Mouse (Mus musculus) hindlimb bud, embryonic 11.5 days (tissue): ENCODE results near the gene Plb1.

Source experiments
- DNase-seq: peaks from one replicate; pipeline ENCODE4 v3.0.0-alpha.2; 2012; ENCODE audit warnings: low read depth, low spot score; ENCODE audit errors: extremely low spot score

Plb1 gene

DNA sequence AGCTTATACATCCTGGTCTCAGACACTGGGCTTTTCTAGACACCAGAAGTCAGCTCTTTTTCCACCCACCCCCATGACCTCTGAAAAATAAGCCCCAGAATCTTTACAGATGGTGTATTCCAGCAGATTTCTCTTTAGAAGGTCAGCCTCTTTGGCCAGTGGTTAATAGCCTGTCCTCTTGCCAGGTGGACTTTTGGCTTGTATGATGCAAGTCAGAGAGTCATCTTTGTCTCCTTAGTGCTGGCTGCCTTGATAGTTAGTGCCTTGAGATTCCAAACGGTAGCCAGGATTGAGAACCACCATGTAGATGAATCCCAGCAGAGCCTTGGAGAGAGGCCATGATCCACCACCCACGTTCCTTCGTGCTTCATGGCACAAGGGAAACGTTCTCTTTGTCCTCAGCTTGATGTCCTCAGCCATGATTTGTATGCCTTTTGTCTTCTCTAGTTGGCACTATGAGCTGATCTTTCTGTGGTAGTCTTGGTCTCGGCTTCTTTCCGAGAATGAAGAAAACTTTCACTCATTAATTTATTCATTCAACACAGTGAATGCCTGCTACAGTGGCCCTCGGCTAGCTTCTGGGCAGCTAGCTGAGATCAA, 10.9 kb downstream of the Plb1 start:
- no peak for DNase-seq

DNA sequence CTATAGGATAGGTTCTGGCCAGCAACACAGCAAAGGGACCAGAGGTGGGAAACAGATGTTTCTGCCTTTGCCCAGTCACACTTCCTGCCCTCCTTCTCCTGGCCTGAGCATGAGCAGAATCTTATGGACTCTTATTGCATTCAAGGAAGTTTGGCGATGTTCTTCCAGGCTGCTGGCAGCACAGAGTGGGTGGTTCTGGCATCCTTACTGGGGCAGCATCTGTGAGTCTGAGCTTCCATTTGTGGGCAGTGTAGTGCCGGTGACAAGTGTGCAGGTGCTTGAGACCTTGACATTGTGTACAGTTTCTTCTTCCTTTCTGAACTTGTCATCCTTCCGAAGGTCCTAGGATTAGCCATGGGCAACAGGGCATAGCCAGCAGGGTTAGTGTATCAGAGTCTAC, 12.9 kb downstream of the Plb1 start:
- DNase-seq = no peak

DNA sequence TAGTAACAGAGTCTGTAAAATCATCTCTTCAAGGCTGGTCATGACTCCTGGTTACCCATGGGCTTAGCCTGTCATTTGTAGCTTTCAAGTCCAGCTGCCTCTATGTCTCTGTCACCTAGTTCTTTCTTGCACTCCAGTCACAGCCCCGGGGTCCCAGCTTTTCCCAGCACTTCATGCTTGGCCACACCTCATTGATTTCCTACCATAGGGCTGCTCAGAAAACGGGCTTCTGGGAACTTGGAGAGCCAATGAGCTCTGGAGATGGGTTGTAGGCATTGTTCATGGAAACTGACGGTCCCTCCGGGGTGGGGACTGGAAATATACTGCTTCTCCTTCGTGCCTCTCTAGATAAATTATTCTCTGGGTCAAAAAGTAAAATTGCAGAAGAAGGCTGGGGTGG, 28.2 kb downstream of the Plb1 start:
- DNase-seq = no peak

DNA sequence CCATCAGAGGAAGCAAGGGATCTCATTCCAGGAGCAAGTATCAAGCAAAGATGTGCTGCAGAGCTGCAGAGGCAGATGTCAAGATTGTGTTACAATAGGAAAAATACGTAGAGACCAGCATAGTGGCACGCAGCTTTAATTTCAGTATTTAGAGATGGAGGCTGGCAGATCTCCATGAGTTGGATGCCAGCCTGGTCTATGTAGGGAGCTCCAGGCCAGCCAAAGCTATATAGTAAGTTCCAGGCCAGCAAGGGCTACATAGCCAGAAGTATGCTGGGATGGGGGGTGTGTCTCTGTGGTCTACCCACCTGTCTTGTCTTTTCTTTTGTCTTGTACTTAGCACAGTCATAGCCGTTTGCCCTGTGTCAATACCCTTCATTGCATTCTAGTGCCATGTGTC, 28.7 kb downstream of the Plb1 start:
- no peak for DNase-seq

DNA sequence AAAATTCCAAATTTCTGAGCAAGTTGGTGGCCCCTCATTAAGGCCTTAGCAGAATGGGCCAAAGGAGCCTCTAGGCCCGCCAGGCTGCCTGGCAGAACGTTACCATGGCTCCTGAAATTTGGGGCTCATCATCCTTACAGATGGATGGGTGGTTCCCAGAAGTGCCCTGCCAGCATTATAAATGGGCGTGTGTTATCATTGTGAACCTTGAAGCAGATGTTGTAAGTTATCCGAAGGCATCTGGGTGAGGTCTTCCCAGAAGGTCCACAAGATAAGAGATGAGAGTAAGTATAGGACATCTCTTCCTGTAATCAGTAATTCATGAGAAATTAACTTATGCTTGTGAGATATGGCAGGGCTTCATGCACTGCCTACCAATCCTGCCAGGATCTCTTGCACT, 30.0 kb downstream of the Plb1 start:
- no peak for DNase-seq

DNA sequence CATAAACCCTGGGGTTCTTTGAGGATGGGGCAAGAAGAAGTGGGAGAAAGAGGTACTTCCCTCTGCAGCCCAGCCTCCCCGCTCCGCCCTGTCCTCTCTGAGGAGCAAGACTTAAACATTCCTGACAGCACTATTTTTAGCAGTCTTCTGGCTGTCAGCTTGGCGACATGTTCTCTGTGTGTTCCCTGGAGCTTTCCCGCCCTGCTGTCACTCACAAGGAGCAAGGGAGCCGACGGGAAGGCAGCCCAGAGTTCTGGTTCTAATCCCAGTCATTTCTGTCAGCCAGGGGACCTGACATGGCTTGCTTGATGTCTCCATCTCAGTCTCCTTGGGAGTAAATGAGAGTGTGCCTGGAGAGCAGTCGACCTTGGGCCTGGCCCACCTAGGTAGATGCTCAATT, 40.0 kb downstream of the Plb1 start:
- no peak for DNase-seq

DNA sequence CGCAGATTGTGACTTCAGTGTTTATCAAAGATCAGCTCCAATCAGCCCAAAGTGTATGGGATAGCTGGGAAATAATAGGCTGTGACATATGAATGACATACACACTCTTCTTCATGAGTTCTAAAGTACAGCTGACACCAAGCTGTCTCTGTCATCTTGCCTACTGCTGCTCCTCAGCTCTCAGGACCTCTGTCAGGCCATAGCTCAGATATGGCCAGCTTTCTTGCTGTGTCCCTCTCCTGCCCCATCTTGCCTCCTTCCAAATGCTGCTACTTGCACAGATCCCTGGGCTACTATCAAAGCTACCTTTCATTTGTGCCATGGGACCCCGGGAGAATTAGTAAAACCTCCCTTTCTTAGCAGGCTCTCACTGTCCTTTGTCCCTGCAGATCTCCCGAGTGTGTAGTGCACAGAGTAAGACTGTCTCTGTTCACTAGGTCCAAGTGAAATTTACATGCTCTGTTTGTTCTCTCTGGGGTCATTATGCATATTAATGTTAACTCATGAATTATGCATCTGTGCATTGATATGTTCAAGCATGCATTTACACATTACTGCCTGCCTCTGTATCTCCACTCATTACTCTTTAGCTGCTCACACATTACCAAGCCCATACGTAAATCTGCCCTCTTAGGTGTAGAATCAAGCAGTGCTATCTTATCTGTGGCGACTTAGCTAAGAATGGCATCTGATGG, 45.6 kb downstream of the Plb1 start:
- DNase-seq = no peak

DNA sequence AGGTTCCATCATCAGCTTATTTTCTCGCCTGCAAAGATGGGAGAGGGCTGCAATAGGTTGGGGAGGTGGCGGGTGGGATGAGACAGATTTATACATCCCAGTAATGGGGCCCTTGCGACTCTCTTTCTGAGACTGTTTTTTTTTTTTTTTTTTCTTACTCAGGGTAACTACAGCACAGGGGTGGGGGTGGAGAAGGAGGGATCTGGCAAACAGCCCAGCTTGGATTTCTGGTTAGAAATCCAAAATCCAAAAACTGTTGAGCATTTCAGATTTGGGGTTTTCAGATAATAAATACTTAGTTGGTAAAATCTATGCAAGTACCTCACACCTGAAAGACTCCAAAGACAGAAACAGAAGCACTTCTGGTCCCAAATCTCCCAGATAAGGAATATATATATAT, 47.6 kb downstream of the Plb1 start:
- no peak for DNase-seq

DNA sequence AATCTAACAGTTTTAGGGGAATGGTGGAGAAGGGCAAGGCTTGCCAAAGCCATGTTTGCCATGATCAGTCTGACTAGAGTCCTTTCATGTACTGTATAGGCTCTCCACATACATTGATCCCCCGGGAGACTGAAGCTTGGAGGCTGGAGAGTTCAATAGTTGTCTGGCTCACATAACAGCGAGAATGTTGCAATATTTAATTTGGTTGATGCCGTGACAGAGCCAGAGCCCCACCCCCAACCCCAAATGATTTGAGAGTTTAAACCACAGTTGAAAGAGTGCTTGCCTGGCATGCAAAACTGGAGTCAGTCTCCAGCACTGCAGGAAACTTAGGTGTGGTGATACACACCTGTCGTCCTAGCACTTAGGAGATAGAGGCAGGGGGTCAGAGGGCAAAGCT, 49.8 kb downstream of the Plb1 start:
- no peak for DNase-seq

DNA sequence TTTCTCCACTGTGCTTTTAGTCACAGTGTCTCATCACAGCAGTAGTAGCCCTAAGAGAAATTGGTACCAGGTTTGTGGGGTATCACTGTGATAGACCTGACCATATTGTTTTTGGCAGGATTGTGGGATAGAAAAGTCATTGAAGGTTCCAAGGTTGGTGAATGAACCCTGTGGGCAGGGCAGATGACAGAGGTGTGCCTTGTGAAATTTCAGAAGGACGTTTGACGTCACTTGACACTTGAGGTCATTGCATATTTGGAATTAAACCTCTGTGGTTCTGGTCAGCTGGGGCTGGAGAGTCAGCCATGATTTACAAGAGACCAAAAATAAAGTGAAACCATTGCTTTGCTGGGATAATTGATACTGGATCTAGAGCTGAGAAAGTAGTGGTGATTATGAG, 50.9 kb downstream of the Plb1 start:
- no peak for DNase-seq

DNA sequence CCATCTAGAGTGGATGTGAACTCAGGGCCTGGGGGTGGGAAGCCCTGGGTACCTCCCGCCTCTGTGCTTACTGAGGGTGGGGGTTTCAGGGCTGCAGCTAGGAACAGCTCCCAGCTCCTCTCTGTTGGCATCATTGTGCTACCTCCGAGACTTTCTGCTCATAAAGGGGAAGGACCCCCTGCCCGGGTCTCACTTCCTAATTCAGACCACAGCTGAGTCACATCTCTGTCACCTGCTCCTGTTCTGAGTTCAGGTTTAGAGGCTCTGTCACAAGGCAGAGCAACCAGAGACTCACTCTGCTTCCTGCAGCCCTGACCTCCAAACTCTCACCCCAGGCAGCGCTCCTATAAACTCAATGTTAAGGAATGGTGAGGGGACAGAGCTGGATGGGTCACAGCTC, 53.8 kb downstream of the Plb1 start:
- DNase-seq = no peak

DNA sequence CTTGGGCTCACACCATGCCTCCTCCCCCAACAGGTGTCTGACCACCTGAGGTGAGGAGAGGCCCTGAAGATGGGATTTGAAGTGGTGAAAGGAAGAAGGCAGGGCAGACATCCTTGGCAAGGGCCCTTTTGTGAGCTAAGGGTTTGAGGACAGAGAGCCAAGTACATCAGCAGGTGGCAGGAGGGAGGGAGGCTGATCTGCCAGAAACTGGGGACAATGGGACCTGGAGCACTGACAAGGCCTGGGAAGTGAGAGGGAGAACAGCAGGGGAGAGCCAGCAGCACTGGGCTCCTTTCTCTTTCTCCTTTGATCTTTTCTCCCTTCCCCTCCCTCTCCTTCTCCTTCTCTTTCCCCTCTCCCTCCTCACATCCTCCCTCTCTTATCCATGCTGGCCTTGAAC, 55.5 kb downstream of the Plb1 start:
- DNase-seq = no peak

DNA sequence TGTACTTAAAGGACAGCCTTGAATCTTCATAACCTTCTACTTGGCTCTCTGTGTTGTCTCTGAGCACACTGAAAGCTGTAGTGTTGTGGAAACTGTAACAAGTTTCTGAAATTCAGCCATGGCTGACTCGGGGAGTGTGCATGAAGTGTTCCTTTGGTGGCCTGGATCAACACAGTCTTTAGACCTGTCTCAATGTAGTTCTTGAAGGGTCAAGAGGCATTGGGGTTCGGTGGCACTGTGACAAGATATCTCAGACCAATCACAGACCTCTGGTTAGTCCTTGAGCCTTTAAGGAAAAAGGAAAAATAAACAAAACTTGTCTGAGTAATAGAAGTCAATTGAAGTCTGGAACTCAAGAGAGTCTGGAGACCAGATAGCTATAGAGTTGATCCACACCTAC, 58.8 kb downstream of the Plb1 start:
- DNase-seq = no peak

DNA sequence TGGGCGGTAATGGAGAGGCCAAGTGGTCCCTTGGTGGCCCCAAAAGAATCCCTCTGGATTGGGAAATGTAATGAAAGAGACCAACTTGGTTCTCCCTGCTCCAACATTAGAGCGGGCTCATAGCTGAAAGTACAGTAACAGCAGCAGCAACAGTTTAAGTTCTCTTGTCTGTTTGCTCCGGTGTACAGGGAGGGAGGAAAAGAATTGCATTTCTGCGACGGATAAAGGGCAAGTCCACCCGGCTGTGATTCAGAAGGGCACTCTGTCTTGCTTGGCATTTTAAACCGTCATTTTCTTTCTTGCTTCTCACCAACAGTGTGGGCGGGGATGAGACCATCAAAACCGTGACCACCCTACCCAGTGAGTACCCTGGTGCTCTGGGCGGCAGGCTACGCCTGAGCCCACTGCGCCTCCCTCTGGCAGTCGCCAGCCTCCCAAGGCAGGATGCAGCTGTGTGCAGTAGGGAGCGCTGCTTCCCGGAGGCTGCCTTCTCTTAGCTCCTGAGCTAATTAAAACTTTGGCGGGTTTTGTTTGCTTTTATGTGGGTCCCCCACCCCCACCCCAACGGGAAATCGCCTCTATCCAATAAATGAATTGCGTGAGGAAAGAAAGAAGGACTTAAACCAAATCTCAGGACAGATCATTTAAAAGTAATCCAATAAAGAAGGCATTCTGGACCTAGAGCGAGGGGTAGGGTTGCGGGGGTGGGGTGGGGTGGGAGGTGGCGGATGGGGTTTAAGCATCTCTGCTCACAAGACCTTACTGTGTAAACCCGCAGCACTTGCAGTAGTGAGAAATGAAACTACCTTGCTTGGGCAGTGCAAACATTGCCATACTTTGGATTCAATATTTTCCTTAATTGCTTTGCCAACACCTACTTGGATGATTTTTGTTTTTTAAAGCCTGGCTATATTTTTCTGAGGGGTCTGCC, 70.7 kb downstream of the Plb1 start:
- DNase-seq = no peak

DNA sequence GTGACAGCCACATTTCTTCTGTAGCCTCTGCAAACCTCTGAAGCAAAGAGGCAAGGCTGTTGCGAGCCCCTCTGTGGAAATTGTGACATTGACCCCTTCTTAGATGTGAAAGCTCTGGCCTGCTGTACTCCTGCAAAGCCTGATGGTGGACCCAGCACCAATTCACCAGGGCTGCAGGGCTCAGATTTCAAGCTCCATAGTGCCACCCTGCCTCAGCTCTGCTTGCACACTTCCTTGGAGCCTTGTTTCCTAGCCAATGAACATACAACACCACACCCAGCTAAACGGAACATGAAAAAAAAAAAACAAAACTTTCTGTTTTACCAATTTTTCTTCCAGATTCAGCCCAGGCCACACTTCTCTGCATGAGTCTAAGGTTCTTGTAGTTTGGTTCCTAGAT, 74.6 kb downstream of the Plb1 start:
- DNase-seq = no peak

DNA sequence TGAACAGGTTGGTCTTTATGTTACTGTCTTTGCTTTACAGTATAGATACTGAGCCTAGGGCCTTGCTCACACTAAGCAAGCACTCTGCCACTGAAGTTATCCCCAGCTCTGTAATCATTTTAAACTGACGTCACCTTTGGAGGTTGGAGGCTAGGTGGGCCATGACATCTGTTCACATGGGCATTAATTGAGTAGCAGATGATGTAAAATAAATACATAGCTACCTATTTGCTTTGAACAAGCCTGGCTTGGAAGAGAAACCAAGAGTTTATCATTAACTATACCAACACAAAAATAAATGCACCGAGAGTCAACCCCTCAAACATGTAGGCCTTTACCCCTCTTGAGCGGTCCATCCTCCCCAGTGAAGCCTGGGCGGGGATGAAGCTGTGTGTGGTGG, 76.1 kb downstream of the Plb1 start:
- no peak for DNase-seq

DNA sequence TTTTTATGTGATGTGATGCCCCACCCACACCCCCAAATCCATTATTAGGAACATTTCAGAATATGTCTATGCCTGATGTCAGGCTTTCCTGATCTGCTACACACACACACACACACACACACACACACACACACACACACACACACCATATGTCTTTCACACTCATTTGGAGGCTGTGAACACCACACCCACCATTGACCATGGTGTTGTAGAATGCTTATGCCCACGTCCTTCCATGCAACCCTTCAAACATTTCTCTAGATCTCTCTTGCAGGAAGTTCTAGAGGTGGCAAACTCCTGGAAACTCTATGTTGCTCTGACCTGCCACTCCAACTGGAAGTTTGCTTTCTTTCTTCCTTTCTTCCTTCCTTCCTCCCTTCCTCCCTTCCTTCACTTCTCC, 77.2 kb downstream of the Plb1 start:
- DNase-seq = no peak

DNA sequence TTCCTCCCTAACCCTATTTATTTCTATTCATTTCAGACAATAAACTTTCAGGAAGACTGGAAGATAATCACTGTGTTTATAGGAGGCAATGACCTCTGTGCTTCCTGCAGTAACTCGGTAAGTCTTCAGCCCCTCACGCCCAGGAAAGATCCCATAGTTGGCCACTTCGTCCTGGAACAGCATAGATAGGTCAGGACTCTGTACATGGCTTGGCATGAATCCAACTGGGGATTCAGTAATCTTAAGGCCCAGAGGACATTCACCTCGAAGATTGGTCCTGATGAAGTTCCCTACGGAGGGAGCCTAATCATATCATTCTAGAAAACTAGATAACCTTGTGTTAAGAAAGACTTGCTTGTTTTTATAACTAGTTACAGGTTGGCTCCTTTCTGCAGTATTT, 78.3 kb downstream of the Plb1 start:
- DNase-seq = no peak

DNA sequence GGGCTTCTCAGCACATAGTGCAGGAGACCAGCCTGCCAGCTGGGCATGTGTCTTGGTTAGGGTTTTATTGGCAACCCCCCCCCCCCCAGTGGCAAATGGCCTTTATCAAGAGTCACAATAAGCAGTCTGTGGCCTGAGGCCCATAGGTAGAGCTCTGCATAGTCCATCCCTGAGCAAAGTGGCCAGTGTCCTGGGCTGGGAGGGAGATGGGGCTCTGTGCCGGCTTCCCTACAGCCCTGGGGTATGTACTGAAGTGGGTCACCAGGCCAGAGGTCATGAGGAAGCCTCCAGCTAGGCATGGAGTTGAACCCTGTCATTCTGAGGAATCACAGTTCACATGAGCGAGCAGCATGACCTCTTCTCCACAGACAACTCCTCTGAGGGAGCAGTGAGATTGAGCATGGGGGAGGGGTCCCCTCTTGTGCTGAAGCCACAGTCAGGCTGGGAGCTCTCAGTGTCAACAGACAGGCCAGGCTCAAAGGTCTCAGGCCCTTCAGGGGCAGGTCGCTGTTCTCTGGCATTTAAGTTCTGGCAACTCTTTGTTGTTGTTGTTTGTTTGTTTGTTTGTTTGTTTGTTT, 79.2 kb downstream of the Plb1 start:
- DNase-seq = no peak

DNA sequence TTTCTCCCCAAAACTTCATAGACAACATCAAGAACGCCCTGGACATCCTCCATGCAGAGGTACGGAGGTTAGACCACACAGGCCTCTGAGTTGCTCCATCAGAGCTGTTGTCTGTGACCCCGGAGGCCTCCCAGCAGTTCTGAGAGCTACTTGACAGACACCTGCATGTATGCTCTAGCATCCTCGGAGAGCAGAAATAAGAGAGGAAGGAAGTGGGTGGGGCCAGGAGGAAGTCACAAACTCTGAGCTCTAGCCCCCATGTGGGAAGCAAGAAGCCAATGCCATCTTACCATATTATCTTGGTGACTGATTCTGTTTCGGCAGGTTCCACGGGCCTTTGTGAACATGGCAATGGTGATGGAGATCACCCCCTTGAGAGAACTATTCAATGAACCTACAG, 81.2 kb downstream of the Plb1 start:
- DNase-seq = no peak

DNA sequence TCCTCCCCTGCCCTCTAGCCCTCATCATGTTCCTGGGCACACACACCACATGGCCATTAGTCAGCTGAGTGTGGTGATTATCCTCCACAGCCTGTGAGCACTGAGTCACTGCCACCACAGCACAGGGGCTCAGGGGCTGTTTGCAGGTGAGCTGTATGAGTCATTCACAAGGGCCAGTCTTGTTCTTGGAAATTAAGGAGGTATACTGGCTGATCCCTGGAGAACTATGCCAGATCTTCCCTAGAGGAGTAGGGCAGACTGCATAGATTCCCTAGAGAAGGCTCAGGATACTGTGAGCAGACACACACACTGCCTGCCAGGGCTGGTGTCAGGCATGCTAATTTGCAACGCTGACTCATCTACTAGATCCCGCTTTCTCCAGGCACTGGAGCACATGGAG, 82.2 kb downstream of the Plb1 start:
- DNase-seq = no peak
